8 mouse cellular contexts compared by ENCODE assay signal in genomic region chr5:76853549-76853948, GRCm38 (mm10). TPM values are rescaled to one million over a fixed set of nuclear protein-coding genes. Genes with fewer than 3 reads are reported as not detected.
DNase-seq lines count a peak whose midpoint lies in the region; ATAC-seq lines count a peak whose summit lies in the region.

No protein-coding gene starts in this region.

- ATAC-seq in activated CD4-positive, CD25-positive, alpha-beta regulatory T cell, adult 4 months = peak; percentile 71
- peak; percentile 74 for ATAC-seq in inflammation-experienced regulatory T-cells, adult 6 months
- peak; percentile 84 for ATAC-seq in megakaryocyte progenitor cell, adult 5-6 weeks (replicated peaks; ENCODE audit: poor library complexity)

- peak; percentile 70 for DNase-seq in cerebellum, postnatal 36 days
- peak; percentile 77 to 87 for DNase-seq in frontal cortex, postnatal 36 days (ENCODE audit: low spot score in 2 of 2)
- DNase-seq in left cerebral cortex, adult 8-10 months (ENCODE audit: low spot score in 2 of 2) = peak; percentile 48 to 78
- peak; percentile 83 to 88 for DNase-seq in right cerebral cortex, postnatal 10 days (ENCODE audit: low spot score in 2 of 2)
- DNase-seq in urinary bladder, postnatal 36 days (ENCODE audit: low spot score in 2 of 2) = peak; percentile 55 to 73

RNA-seq across cellular contexts. Expression of gene Aasdh, which starts 51.8 kb away (rescaled TPM):
- 10 to 100 TPM in 1 of 2 experiments, 1 to 10 TPM in 1; 9.3 to 16.3 TPM for polyA plus RNA-seq in activated CD4-positive, CD25-positive, alpha-beta regulatory T cell, adult 4 months (2017; shearing (Covaris generic))
- polyA plus RNA-seq in inflammation-experienced regulatory T-cells, adult 6 months (2017; shearing (Covaris generic)) = 10 to 100 TPM; 12.1 to 19.8 (median 13.9) TPM
- total RNA-seq in left cerebral cortex, adult 8-10 months (2022) = 10 to 100 TPM; 19.4 to 25.6 (median 21.0) TPM
- total RNA-seq in megakaryocyte progenitor cell, adult 5-6 weeks (2015) = 17.9 and 20.1 TPM in 2 replicates
- 27.3 and 35.1 TPM in 2 replicates for total RNA-seq in megakaryocyte progenitor cell, adult 5-6 weeks (2017)

Comparison
In these comparisons a context has a peak if more than half of its experiments do, and no peak if none do; other contexts are left out.
1. Peak in every context shown above with its lines: DNase-seq and ATAC-seq.